Mouse (Mus musculus) heart, postnatal 0 days (tissue): Measurements from ENCODE around the gene Tmem97. TPM values are rescaled to one million over a fixed set of nuclear protein-coding genes. Genes with fewer than 3 reads are reported as not detected.
A peak's percentile ranks its signal among the peaks of the same experiment; 100 is the strongest.
"Not testable (repeated sequence)": the region's sequence is repeated elsewhere in the genome, so short reads cannot be mapped to it uniquely, and the experiment has no call there.

ENCODE experiments used
- ATAC-seq: fragments of 200-750 bp; cut with Nextera tagmentation; 2 replicates; pipeline ENCODE4 v1.8.0; 2017; ENCODE audit warnings: low read depth, moderate number of reproducible peaks, moderate library complexity; ENCODE audit not compliant: insufficient read depth
- DNase-seq: peaks from one replicate; pipeline ENCODE4 v3.0.0-alpha.2; 2016; ENCODE audit warnings: low spot score
- H3K27ac ChIP-seq: fragments of 300-500 bp; sonication (generic); 2 replicates; pipeline ENCODE4 v1.5.1; 2014; ENCODE audit warnings: low read depth, mild to moderate bottlenecking
- H3K27me3 ChIP-seq: fragments of 300-500 bp; sonication (generic); 2 replicates; pipeline ENCODE4 v1.6.1; 2014; ENCODE audit warnings: low read length, mixed read lengths; ENCODE audit not compliant: control insufficient read depth, insufficient read depth
- H3K36me3 ChIP-seq: fragments of 300-500 bp; sonication (generic); replicated peaks from 2 replicates; pipeline ENCODE4 v1.6.1; 2014; ENCODE audit warnings: low read length, mixed read lengths; ENCODE audit not compliant: control insufficient read depth, insufficient read depth
- H3K4me1 ChIP-seq: fragments of 300-500 bp; sonication (generic); 2 replicates; pipeline ENCODE4 v1.6.1; 2014; ENCODE audit warnings: antibody characterized with exemption; ENCODE audit not compliant: control insufficient read depth, insufficient read depth
- H3K4me2 ChIP-seq: fragments of 300-500 bp; sonication (generic); 2 replicates; pipeline ENCODE4 v1.6.1; 2014; ENCODE audit warnings: low read depth, mild to moderate bottlenecking, low read length, moderate library complexity
- H3K4me3 ChIP-seq: fragments of 300-500 bp; sonication (generic); 2 replicates; pipeline ENCODE4 v1.5.1; 2014; ENCODE audit warnings: low read depth, low read length
- H3K9ac ChIP-seq: fragments of 300-500 bp; sonication (generic); replicated peaks from 2 replicates; pipeline ENCODE4 v1.6.1; 2014; ENCODE audit warnings: low read depth, low read length, mixed read lengths
- H3K9me3 ChIP-seq: fragments of 300-500 bp; sonication (generic); replicated peaks from 2 replicates; pipeline ENCODE4 v1.6.1; 2016; ENCODE audit warnings: low read length; ENCODE audit not compliant: control insufficient read depth
- CTCF ChIP-seq: IDR thresholded peaks from 2 replicates; pipeline ENCODE4 v1.5.1; 2016; ENCODE audit warnings: antibody characterized with exemption, control low read depth, low read depth
- EP300 ChIP-seq: IDR thresholded peaks from 2 replicates; pipeline ENCODE4 v1.6.1; 2016; ENCODE audit warnings: antibody characterized with exemption, low read depth
- WGBS: fragments of 180-500 bp; shearing (Covaris S2); extraction: QIAGEN DNeasy Blood & Tissue Kit; methylation state at CpG from one replicate; pipeline ENCODE4 v1.1.7; 2014; 5-methylcytosine and 5-hydroxymethylcytosine counted together
- polyA plus RNA-seq: library from polyadenylated mRNA; unstranded; fragments of >200 nt; fragmentation: Nextera tagmentation; extraction: Ambion mirVana; gene quantifications from 2 replicates; pipeline ENCODE4 v1.2.1, GENCODE M21; 2015
- total RNA-seq: library from RNA; depleted of rRNA; stranded (reverse); fragments of >200 nt; gene quantifications from 2 replicates; pipeline ENCODE4 v1.2.3, GENCODE M21; 2014; ENCODE audit warnings: low replicate concordance

Gene Tmem97
- total and polyA plus RNA-seq, 2 experiments from 2014 or later: 39.4 to 41.5 TPM

GRCm38 (mm10) chr11:78536690-78537084 is 13.9 kb downstream of the Tmem97 start:
- Histone ChIP-seq H3K9ac (peak overlapping the region; percentile 76), H3K4me1 (peaks cover 24% of the 10 kb centered on the region), H3K27me3 (no peaks in the 10 kb centered on the region), H3K4me3 (peak overlapping the region; percentile 82), H3K36me3 (peaks cover 37% of the 10 kb centered on the region), H3K9me3 (no peaks in the 10 kb centered on the region), H3K4me2 (peak overlapping the region; percentile 78), H3K27ac (peak overlapping the region; percentile 92)
- no peak for TF ChIP-seq EP300
- TF ChIP-seq CTCF: no peak
- WGBS: 1% methylated on average over 14 of the region's 14 CpGs
- DNase-seq (no peak), ATAC-seq (no peak)

- DNase-seq (peak; percentile 100), ATAC-seq (peak; percentile 96)
- WGBS: under 1% methylated on average over 52 of the region's 52 CpGs
- Histone ChIP-seq H3K27ac (peak within 1 kb of the TSS; percentile 92), H3K36me3 (peaks cover 34% of the 10 kb centered on the region), H3K4me2 (peak within 1 kb of the TSS; percentile 83), H3K9ac (peak within 1 kb of the TSS; percentile 76), H3K4me1 (peaks cover 24% of the 10 kb centered on the region), H3K9me3 (no peaks in the 10 kb centered on the region), H3K4me3 (peak within 1 kb of the TSS; percentile 82), H3K27me3 (no peaks in the 10 kb centered on the region)
- TF ChIP-seq CTCF (no peak), EP300 (0 out of 2 replicates have a peak, but pooled peaks have one; percentile 52)
Measured at GRCm38 (mm10) chr11:78536080-78536689, 14.4 kb downstream of the Tmem97 start, which contains the start of the genes Tnfaip1 and Ift20. Tnfaip1 (minus strand) TSS chr11:78536332. Ift20 (plus strand) TSS chr11:78536361.

- no peaks in the 10 kb centered on the region for H3K9me3 ChIP-seq
- no peaks in the 10 kb centered on the region for H3K27me3 ChIP-seq
- ATAC-seq (peak; percentile 9; the same call in 1 of the 2 replicates), DNase-seq (peak; percentile 87)
- peaks cover 29% of the 10 kb centered on the region for H3K36me3 ChIP-seq
- H3K4me3 ChIP-seq: peak overlapping the region; percentile 82
- peak overlapping the region; percentile 92 for H3K27ac ChIP-seq
- WGBS: under 1% methylated on average over 23 of the region's 23 CpGs
- H3K9ac ChIP-seq: peak overlapping the region; percentile 61
- peaks cover 24% of the 10 kb centered on the region for H3K4me1 ChIP-seq
- H3K4me2 ChIP-seq: peak overlapping the region; percentile 83
- TF ChIP-seq CTCF (no peak), EP300 (no peak)
Measured at GRCm38 (mm10) chr11:78535376-78536079, 15.0 kb downstream of the Tmem97 start.

GRCm38 (mm10) chr11:78534516-78534915 is 16.1 kb downstream of the Tmem97 start:
- Histone ChIP-seq H3K27ac (peak overlapping the region; percentile 92), H3K36me3 (peaks cover 29% of the 10 kb centered on the region), H3K4me2 (peak overlapping the region; percentile 83), H3K27me3 (no peaks in the 10 kb centered on the region), H3K9me3 (no peaks in the 10 kb centered on the region), H3K4me3 (peak overlapping the region; percentile 82), H3K9ac (no peak overlapping the region), H3K4me1 (peaks cover 24% of the 10 kb centered on the region)
- 70% methylated on average over 4 of the region's 4 CpGs for WGBS
- DNase-seq (no peak), ATAC-seq (no peak)
- TF ChIP-seq CTCF (no peak), EP300 (no peak)

- Histone ChIP-seq H3K36me3 (peaks cover 42% of the 10 kb centered on the region), H3K4me2 (0 out of 2 replicates have a peak overlapping the region, but pooled peaks have one; percentile 6), H3K27ac (peak overlapping the region; percentile 79), H3K9ac (0 out of 2 replicates have a peak overlapping the region, but pooled peaks have one; percentile 15), H3K4me1 (peaks cover 11% of the 10 kb centered on the region)
- not testable (repeated sequence) for H3K27me3 ChIP-seq, H3K9me3 ChIP-seq, ATAC-seq, H3K4me3 ChIP-seq, DNase-seq
- 80% methylated on average over 6 of the region's 10 CpGs for WGBS
Measured at GRCm38 (mm10) chr11:78531515-78531914, 19.1 kb downstream of the Tmem97 start.
